Mouse (Mus musculus): ENCODE measurements around the gene Hlcs.

DNA sequence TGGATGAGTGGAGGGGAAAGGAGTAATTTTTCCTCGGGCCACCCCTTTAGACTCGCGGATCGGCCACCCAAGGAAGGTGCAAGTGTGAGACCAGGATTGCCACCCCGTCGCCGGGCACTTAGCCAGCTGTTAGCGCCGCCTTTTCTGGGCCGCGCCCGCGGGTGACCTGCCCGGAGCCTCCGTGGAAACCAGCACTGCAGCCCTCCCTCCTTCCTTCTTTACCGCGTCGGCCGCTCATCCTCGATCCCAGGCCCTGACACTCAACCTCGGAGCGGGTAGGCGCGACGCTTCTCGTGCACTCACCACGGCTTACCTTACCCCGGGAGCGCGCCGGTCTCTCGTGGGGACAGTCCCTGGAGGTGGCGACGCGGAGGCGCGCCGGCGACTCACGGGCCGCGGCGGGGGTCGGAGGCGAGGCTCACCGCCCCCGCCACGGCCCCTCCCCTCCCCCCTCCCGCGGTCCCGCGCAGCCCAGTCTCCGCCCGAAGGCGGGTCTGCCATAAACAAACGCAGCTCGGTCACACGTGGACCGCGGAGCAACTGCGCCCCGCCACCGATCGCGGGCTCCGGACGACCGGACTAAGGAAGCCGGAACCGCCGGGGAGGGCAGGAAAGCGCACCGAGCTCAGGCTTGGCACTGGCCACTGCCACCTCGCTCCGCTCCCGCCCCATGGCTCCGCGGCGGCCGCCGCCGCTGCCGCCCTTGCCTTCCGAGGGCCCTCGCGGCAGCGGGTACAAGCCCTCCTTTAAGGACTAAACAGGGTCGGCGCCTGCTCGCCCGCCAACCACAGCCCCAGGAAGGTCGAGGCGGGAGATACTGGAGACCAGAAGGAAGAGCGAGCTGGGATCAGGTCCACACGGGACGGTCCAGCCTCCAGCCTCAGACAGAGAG, 228.4 kb downstream of the Hlcs start, which contains the start of gene Sim2:
- TF ChIP-seq POLR2A (IDR thresholded peaks at IDR 0.05; ENCODE audit: borderline replicate concordance, insufficient read depth, low read length) (no peak), CTCF (IDR thresholded peaks at IDR 0.05; ENCODE audit: borderline replicate concordance, insufficient read depth, low read depth, low read length) (no peak)

Measured in cerebellum, adult 2 months (tissue).